Mouse (Mus musculus) neural tube, embryonic 15.5 days (tissue): ENCODE results near the gene Rexo2. TPM values are rescaled to one million over a fixed set of nuclear protein-coding genes. Genes with fewer than 3 reads are reported as not detected.

Source experiments
- ATAC-seq: fragments of 200-750 bp; cut with Nextera tagmentation; 2 replicates; pipeline ENCODE4 v1.8.0; 2017; ENCODE audit warnings: mild to moderate bottlenecking, moderate TSS enrichment, moderate library complexity; ENCODE audit not compliant: low FRiP score
- H3K27ac ChIP-seq: fragments of 300-500 bp; sonication (generic); replicated peaks from 2 replicates; pipeline ENCODE4 v1.5.1; 2015; ENCODE audit warnings: mild to moderate bottlenecking, inconsistent platforms
- H3K27me3 ChIP-seq: fragments of 300-500 bp; sonication (generic); replicated peaks from 2 replicates; pipeline ENCODE4 v1.6.1; 2015; ENCODE audit warnings: inconsistent platforms
- H3K36me3 ChIP-seq: fragments of 300-500 bp; sonication (generic); 2 replicates; pipeline ENCODE4 v1.6.1; 2015; ENCODE audit warnings: inconsistent platforms
- H3K4me1 ChIP-seq: fragments of 300-500 bp; sonication (generic); 2 replicates; pipeline ENCODE4 v1.6.1; 2015; ENCODE audit warnings: inconsistent platforms
- H3K4me2 ChIP-seq: fragments of 300-500 bp; sonication (generic); 2 replicates; pipeline ENCODE4 v1.6.1; 2015; ENCODE audit warnings: inconsistent platforms, mild to moderate bottlenecking, moderate library complexity
- H3K4me3 ChIP-seq: fragments of 300-500 bp; sonication (generic); replicated peaks from 2 replicates; pipeline ENCODE4 v1.5.1; 2015; ENCODE audit warnings: mild to moderate bottlenecking, inconsistent platforms
- H3K9ac ChIP-seq: fragments of 300-500 bp; sonication (generic); replicated peaks from 2 replicates; pipeline ENCODE4 v1.6.1; 2015; ENCODE audit warnings: mild to moderate bottlenecking, inconsistent platforms
- H3K9me3 ChIP-seq: fragments of 300-500 bp; sonication (generic); replicated peaks from 2 replicates; pipeline ENCODE4 v1.6.1; 2016; ENCODE audit warnings: inconsistent platforms
- WGBS: fragments of 180-500 bp; shearing (Covaris S2); methylation state at CpG from one replicate; pipeline ENCODE4 v1.1.7; 2015; ENCODE audit warnings: mixed read lengths; 5-methylcytosine and 5-hydroxymethylcytosine counted together
- microRNA-seq: library from miRNA; unstranded; fragments of <30 nt; microRNA quantifications from one replicate; pipeline ENCODE4, GENCODE M21; 2017
- polyA plus RNA-seq: library from polyadenylated mRNA; unstranded; fragments of >200 nt; fragmentation: Nextera tagmentation; extraction: Ambion mirVana; gene quantifications from 2 replicates; pipeline ENCODE4 v1.2.1, GENCODE M21; 2015

The Rexo2 gene
- polyA plus RNA-seq, 1 experiment from 2014 or later = 133 TPM

- Histone ChIP-seq H3K4me2 (no peak overlapping the region), H3K27me3 (no peaks in the 10 kb centered on the region), H3K4me1 (no peaks in the 10 kb centered on the region), H3K36me3 (no peaks in the 10 kb centered on the region), H3K9ac (no peak overlapping the region), H3K4me3 (no peak overlapping the region), H3K27ac (no peak overlapping the region), H3K9me3 (no peaks in the 10 kb centered on the region)
- WGBS = 50% methylated on average over 1 of the region's 1 CpGs
- ATAC-seq = no peak
Measured at GRCm38 (mm10) chr9:48423256-48423655, 57.2 kb downstream of the Rexo2 start.

- ATAC-seq = no peak
- no peaks in the 10 kb centered on the region for H3K4me1 ChIP-seq
Measured at GRCm38 (mm10) chr9:48422382-48422781, 58.0 kb downstream of the Rexo2 start.

GRCm38 (mm10) chr9:48421561-48421960 is 58.9 kb downstream of the Rexo2 start:
- 85% methylated on average over 2 of the region's 2 CpGs for WGBS
- Histone ChIP-seq H3K27ac (no peak overlapping the region), H3K9me3 (no peaks in the 10 kb centered on the region), H3K36me3 (no peaks in the 10 kb centered on the region), H3K4me1 (no peaks in the 10 kb centered on the region), H3K4me3 (no peak overlapping the region), H3K27me3 (no peaks in the 10 kb centered on the region), H3K9ac (no peak overlapping the region), H3K4me2 (no peak overlapping the region)
- ATAC-seq = no peak

More at GRCm38 (mm10) chr9:48422382-48422781, 58.0 kb downstream of the Rexo2 start:
- Histone ChIP-seq H3K9me3 (no peaks in the 10 kb centered on the region), H3K4me3 (no peak overlapping the region), H3K27me3 (no peaks in the 10 kb centered on the region), H3K27ac (no peak overlapping the region), H3K36me3 (no peaks in the 10 kb centered on the region), H3K4me2 (no peak overlapping the region), H3K9ac (no peak overlapping the region)
- 87% methylated on average over 8 of the region's 8 CpGs for WGBS

GRCm38 (mm10) chr9:48421029-48421428 is 59.4 kb downstream of the Rexo2 start:
- Histone ChIP-seq H3K9me3 (no peaks in the 10 kb centered on the region), H3K9ac (no peak overlapping the region), H3K27ac (no peak overlapping the region), H3K4me3 (no peak overlapping the region), H3K27me3 (no peaks in the 10 kb centered on the region), H3K36me3 (no peaks in the 10 kb centered on the region), H3K4me2 (no peak overlapping the region), H3K4me1 (no peaks in the 10 kb centered on the region)
- 84% methylated on average over 2 of the region's 2 CpGs for WGBS
- ATAC-seq = no peak

- Histone ChIP-seq H3K27me3 (no peaks in the 10 kb centered on the region), H3K4me2 (no peak overlapping the region), H3K36me3 (no peaks in the 10 kb centered on the region), H3K4me1 (no peaks in the 10 kb centered on the region), H3K4me3 (no peak overlapping the region), H3K27ac (no peak overlapping the region), H3K9me3 (no peaks in the 10 kb centered on the region), H3K9ac (no peak overlapping the region)
- ATAC-seq = no peak
- 86% methylated on average over 7 of the region's 7 CpGs for WGBS
Measured at GRCm38 (mm10) chr9:48420437-48420836, 60.0 kb downstream of the Rexo2 start.

GRCm38 (mm10) chr9:48418829-48419228 is 61.6 kb downstream of the Rexo2 start:
- no peaks in the 10 kb centered on the region for H3K27me3 ChIP-seq
- H3K4me2 ChIP-seq = no peak overlapping the region
- no peaks in the 10 kb centered on the region for H3K36me3 ChIP-seq
- WGBS = 82% methylated on average over 8 of the region's 8 CpGs
- H3K27ac ChIP-seq = no peak overlapping the region
- no peaks in the 10 kb centered on the region for H3K4me1 ChIP-seq
- ATAC-seq = no peak
- no peaks in the 10 kb centered on the region for H3K9me3 ChIP-seq
- H3K4me3 ChIP-seq = no peak overlapping the region
- no peak overlapping the region for H3K9ac ChIP-seq

Small RNAs within 50 kb of the gene (microRNA-seq; reads per million reads assigned to microRNA genes)
- not detected for gene Gm23653

Other genes starting within 250 kb of the Rexo2 start
- 0.28 and 0.60 TPM in 2 replicates for gene Nxpe2, start 127.2 kb downstream of the Rexo2 start, polyA plus RNA-seq
- 78.0 and 93.7 TPM in 2 replicates for gene Rbm7, start 14.7 kb upstream of the Rexo2 start, polyA plus RNA-seq
- gene Gm5617, start 14.8 kb upstream of the Rexo2 start, polyA plus RNA-seq = 20.7 and 24.6 TPM in 2 replicates
- gene Nnmt, start 124.5 kb upstream of the Rexo2 start, polyA plus RNA-seq = 0.70 and 0.92 TPM in 2 replicates